Mouse (Mus musculus) stomach, embryonic 16.5 days (tissue): ENCODE measurements around the gene D6Ertd527e. TPM values are rescaled to one million over a fixed set of nuclear protein-coding genes. Genes with fewer than 3 reads are reported as not detected.
A peak's percentile ranks its signal among the peaks of the same experiment; 100 is the strongest.

Experiments
- ATAC-seq: fragments of 200-750 bp; cut with Nextera tagmentation; 2 replicates; pipeline ENCODE4 v1.8.0; 2017; ENCODE audit warnings: moderate number of reproducible peaks, moderate TSS enrichment; ENCODE audit not compliant: insufficient read depth, low FRiP score
- H3K27ac ChIP-seq: fragments of 300-500 bp; sonication (generic); 2 replicates; pipeline ENCODE4 v1.5.1; 2014; ENCODE audit warnings: low read length
- H3K27me3 ChIP-seq: fragments of 300-500 bp; sonication (generic); 2 replicates; pipeline ENCODE4 v1.6.1; 2014; ENCODE audit warnings: low read length, control low read depth, mixed read lengths; ENCODE audit not compliant: control insufficient read depth, insufficient read depth
- H3K36me3 ChIP-seq: fragments of 300-500 bp; sonication (generic); 2 replicates; pipeline ENCODE4 v1.6.1; 2014; ENCODE audit warnings: low read length; ENCODE audit not compliant: control insufficient read depth, insufficient read depth
- H3K4me1 ChIP-seq: fragments of 300-500 bp; sonication (generic); 2 replicates; pipeline ENCODE4 v1.6.1; 2014; ENCODE audit warnings: low read length, control low read depth, mixed read lengths; ENCODE audit not compliant: control insufficient read depth, insufficient read depth
- H3K4me2 ChIP-seq: fragments of 300-500 bp; sonication (generic); 2 replicates; pipeline ENCODE4 v1.6.1; 2014; ENCODE audit warnings: low read depth, low read length, mixed read lengths
- H3K4me3 ChIP-seq: fragments of 300-500 bp; sonication (generic); replicated peaks from 2 replicates; pipeline ENCODE4 v1.5.1; 2014; ENCODE audit warnings: mild to moderate bottlenecking, low read length
- H3K9ac ChIP-seq: fragments of 300-500 bp; sonication (generic); 2 replicates; pipeline ENCODE4 v1.6.1; 2014; ENCODE audit warnings: low read length
- H3K9me3 ChIP-seq: fragments of 300-500 bp; sonication (generic); replicated peaks from 2 replicates; pipeline ENCODE4 v1.6.1; 2016; ENCODE audit warnings: low read length, control low read depth; ENCODE audit not compliant: control insufficient read depth
- WGBS: fragments of 180-500 bp; shearing (Covaris S2); extraction: QIAGEN DNeasy Blood & Tissue Kit; methylation state at CpG from one replicate; pipeline ENCODE4 v1.1.7; 2014; 5-methylcytosine and 5-hydroxymethylcytosine counted together
- polyA plus RNA-seq: library from polyadenylated mRNA; unstranded; fragments of >200 nt; fragmentation: Nextera tagmentation; extraction: Ambion mirVana; gene quantifications from 2 replicates; pipeline ENCODE4 v1.2.1, GENCODE M21; 2015

Gene D6Ertd527e
- polyA plus RNA-seq, 1 experiment from 2014 or later = 0.61 TPM

DNA sequence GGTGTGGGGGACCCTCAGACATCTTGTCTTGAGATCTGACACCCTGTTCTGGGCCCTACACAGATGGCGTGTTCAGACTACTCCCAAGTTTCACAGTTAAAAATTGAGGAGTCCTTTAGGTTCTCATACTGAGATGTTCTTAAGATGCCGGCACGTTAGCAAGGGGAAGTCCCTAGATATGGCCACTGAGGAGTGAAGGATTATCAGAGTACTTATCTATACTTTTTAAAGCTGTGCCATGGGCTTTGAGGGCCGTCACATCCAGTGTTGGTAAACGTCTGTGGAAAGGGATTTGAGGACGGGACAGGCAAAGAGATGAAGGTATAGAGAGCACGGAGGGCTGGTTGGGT is 48.7 kb downstream of the D6Ertd527e start:
- ATAC-seq = no peak
- H3K27ac ChIP-seq = no peak overlapping the region
- no peaks in the 10 kb centered on the region for H3K4me1 ChIP-seq
- H3K4me2 ChIP-seq = no peak overlapping the region
- no peaks in the 10 kb centered on the region for H3K9me3 ChIP-seq
- no peak overlapping the region for H3K4me3 ChIP-seq
- H3K9ac ChIP-seq = no peak overlapping the region
- WGBS = 80% methylated on average over 7 of the region's 7 CpGs
- no peaks in the 10 kb centered on the region for H3K27me3 ChIP-seq
- H3K36me3 ChIP-seq = no peaks in the 10 kb centered on the region

DNA sequence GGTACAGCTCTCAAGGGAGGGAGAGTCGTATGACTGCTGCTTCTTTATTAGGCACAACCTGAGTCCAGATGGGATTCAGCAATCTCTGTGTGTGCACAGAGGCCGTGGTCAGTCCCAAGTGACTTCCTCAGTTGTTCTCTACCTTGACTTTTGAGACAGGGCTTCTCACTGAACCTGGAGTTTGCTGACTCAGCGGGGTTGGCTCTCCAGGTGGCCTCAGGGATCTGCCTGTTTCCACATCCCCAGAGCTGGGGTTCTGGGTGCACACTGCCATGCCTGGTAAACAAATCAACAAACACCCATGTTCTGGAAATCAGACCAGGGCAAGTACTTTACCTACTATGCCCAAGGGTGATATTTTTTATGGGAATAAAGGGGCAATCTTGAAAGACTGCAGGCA is 49.3 kb downstream of the D6Ertd527e start:
- Histone ChIP-seq H3K9ac (no peak overlapping the region), H3K27ac (no peak overlapping the region), H3K36me3 (no peaks in the 10 kb centered on the region), H3K4me3 (no peak overlapping the region), H3K9me3 (no peaks in the 10 kb centered on the region), H3K4me1 (no peaks in the 10 kb centered on the region), H3K4me2 (no peak overlapping the region), H3K27me3 (no peaks in the 10 kb centered on the region)
- ATAC-seq = no peak
- 84% methylated on average over 3 of the region's 3 CpGs for WGBS

DNA sequence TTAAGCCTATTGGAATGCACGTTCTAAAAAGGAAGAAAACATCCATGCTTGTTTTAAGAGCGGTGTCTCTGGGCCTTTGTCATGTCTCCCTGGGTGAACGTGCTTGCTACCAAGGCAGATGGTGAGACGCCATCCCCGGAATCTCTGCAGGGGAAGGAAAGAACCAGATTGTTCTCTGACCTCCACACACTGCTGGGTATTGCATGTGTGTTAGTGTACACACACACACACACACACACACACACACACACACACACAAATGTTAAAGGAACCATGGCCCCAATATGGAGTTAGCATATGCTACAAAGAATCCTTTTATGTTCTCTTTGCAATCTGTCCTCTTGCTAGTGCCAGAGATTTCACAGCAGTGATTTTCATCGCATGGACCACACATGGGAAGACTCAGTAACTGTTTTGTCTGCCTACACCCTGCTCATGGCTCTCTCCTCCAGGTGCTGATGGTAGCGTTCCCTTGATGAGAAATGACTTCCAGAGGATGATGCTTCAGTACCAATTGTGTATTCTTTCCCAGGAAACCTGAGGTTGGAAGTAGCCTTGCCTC is 53.6 kb downstream of the D6Ertd527e start:
- no peak overlapping the region for H3K9ac ChIP-seq
- H3K27me3 ChIP-seq = no peaks in the 10 kb centered on the region
- H3K4me2 ChIP-seq = no peak overlapping the region
- H3K4me3 ChIP-seq = no peak overlapping the region
- H3K27ac ChIP-seq = no peak overlapping the region
- no peak for ATAC-seq
- no peaks in the 10 kb centered on the region for H3K4me1 ChIP-seq
- H3K36me3 ChIP-seq = no peaks in the 10 kb centered on the region
- 80% methylated on average over 7 of the region's 7 CpGs for WGBS
- H3K9me3 ChIP-seq = no peaks in the 10 kb centered on the region

DNA sequence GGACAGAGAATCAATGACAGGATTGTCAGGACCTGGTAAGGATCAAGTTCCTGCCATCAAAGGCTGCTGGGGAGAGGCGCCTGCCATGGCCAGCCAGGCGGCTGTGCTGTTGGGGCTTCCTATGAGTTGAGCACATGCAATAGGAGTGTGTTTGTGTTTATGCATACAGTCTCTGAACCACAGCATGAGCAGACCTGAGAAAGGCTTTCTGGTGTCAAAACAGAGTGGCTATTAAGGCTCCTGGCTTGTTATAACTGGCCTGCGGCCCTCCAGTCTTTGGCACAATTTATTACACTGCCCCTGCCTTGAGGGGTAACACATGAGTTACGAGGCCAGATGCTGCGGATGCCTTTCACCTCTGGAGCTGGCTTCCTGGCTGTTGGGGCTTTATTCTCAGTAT is 55.6 kb downstream of the D6Ertd527e start:
- no peak overlapping the region for H3K4me3 ChIP-seq
- no peaks in the 10 kb centered on the region for H3K27me3 ChIP-seq
- ATAC-seq = no peak
- H3K9ac ChIP-seq = no peak overlapping the region
- no peaks in the 10 kb centered on the region for H3K36me3 ChIP-seq
- H3K27ac ChIP-seq = no peak overlapping the region
- WGBS = 80% methylated on average over 5 of the region's 5 CpGs
- no peak overlapping the region for H3K4me2 ChIP-seq
- no peaks in the 10 kb centered on the region for H3K9me3 ChIP-seq
- no peaks in the 10 kb centered on the region for H3K4me1 ChIP-seq

DNA sequence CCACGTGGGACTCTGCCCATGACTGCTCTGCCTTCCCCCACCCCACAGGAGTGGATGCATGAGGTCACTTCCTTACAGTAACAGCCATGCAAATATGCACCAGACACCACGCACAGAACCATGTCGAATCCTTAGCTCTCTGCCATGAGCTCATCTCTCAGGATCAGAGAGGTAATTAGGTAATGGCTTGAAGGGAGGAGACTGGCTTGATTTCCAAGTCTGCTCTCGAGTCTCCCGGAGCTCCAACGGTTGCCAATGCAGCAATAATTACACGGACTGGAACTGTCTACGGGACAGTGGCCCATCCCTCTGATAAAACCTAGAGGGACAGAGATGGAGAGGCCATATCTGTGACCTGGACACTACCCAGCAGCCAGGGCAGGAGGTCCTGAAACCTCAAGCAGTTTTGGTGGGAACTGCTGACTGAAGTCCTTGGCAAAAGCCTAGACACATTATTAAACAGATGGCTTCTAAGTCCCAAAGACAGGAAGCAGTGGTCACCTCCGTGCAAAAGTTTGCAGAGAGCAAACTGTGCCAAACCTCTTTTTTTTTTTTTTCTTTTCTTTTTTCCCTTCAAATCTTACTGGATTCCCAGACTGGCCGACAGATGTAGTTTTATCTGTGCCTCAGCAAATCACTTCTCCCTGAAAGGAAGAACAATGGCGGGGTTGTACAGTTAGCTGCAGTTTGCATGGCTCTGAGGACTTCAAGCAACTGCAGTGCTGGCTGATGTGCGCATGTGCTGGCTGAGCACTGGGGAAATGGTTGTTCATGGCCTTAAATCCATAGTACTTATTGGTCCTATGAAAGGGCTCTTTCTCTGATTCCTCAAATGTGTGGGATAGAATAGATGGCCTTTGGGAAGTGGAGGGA is 57.1 kb downstream of the D6Ertd527e start:
- 59% methylated on average over 12 of the region's 12 CpGs for WGBS
- H3K27ac ChIP-seq = no peak overlapping the region
- ATAC-seq = 0 out of 2 replicates have a peak, but pooled peaks have one; percentile 33

More for the DNA sequence above, 57.1 kb downstream of the D6Ertd527e start:
- Histone ChIP-seq H3K4me2 (no peak overlapping the region), H3K4me1 (no peaks in the 10 kb centered on the region), H3K4me3 (no peak overlapping the region), H3K27me3 (no peaks in the 10 kb centered on the region), H3K9ac (no peak overlapping the region), H3K9me3 (no peaks in the 10 kb centered on the region), H3K36me3 (no peaks in the 10 kb centered on the region)

Other genes starting within 250 kb of the D6Ertd527e start
- 94.6 and 96.8 TPM in 2 replicates for gene Nfu1, start 95.5 kb upstream of the D6Ertd527e start, polyA plus RNA-seq
- gene Gfpt1, start 61.9 kb upstream of the D6Ertd527e start, polyA plus RNA-seq = 31.0 and 35.8 TPM in 2 replicates
- gene Antxr1, start 231.1 kb downstream of the D6Ertd527e start, polyA plus RNA-seq = 7.8 and 8.0 TPM in 2 replicates
- gene Gkn1, start 246.2 kb downstream of the D6Ertd527e start, polyA plus RNA-seq = 6.3 and 21.0 TPM in 2 replicates